Mouse (Mus musculus) cerebellum, adult (tissue): Measurements from ENCODE around the gene Lrig1.
A peak's percentile ranks its signal among the peaks of the same experiment; 100 is the strongest.

ENCODE experiments used
- ATAC-seq: cut with Nextera tagmentation; 2 replicates; pipeline ENCODE4 v1.9.2; 2017; ENCODE audit warnings: mild to moderate bottlenecking, moderate library complexity, mixed read lengths; ENCODE audit not compliant: insufficient number of reproducible peaks, low FRiP score, low TSS enrichment

The Lrig1 gene

DNA sequence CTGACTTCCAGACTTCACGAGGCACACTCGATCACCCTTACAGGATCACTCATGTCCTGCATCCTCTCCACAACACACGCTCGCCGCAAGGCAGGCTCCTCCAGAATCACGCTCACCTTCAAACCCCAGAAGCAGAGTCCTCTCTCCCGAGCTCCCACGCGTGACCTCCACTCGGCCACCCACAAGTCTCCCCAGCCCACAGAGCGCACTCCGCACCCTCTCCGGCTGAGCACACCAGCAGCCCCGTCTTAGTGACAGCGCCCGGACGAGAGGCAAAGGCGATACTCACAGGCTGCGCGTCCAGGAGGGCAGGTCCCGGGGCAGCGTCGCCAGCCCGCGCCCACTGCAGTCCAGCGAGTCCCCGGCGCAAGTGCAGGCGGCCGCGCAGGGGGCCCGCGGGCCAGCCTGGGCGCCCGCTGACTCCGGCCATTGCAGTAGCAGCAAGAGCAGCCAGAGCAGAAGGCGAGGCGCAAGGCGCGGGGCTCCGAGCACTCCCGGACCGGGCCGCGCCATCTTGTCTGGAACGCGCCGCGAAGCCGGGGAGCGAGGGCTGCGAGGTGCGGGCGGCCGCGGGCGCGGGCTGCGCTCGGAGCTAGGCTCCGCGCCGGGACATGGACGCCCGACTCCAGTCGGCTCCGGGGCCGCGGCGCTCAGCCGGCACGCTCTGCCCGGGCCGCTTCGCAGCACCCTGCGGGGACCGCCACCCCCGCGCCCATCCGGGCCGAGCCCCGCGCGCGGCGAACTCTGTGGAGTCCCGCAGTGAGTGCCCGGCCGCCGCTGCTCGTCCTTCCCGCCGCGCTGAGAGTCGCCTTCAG, 578 bp downstream of the Lrig1 start:
- ATAC-seq, result peak; percentile 19

DNA sequence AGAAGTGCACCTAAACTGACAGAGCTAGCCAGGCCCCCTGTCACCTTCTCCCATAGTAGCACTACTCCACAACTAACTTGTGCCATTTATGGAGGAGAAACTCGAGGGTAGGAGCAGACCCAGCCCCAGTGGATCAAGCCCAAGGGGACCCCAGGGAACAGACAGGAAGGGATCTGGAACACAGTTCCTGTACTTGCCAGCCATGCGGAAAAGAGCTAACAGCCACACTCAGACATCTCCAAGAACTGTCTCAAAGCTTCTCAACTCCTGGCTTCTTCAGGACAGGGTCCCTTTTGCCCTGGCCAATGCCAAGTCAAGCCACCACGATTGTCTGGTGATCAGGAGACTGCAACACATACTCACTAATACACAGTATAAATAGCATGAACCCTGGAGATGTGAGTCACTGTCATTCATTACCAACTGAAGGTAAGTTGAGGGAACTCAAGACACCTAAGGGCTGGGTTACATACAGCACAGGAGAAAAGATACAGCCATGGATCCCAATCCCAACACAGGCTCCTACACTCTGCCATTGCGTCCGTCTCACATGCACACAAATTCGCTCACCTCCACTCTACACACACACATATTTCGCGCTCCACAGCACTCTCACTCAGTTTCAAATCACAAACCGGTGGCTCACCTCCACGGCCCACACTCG, 1.3 kb downstream of the Lrig1 start:
- ATAC-seq, result no peak

DNA sequence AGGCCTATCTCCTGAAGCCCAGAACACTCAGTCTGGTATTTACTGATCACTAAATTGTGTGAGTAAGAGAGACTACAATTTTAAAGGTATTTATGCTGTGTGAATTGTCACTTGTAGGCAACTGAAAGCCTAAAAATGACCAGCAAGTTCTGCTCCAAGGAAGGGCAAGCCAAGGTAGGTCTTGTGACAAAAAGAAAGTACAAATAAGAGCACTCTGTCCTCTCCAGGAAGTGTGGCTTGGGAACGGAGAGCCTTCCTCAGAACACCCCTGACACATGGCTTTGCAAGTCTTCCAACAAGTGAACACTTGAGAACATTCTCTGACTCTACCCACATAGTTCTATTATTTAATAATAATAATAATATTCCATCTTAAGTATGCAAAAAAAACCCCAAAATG, 2.5 kb downstream of the Lrig1 start:
- no peak for ATAC-seq

DNA sequence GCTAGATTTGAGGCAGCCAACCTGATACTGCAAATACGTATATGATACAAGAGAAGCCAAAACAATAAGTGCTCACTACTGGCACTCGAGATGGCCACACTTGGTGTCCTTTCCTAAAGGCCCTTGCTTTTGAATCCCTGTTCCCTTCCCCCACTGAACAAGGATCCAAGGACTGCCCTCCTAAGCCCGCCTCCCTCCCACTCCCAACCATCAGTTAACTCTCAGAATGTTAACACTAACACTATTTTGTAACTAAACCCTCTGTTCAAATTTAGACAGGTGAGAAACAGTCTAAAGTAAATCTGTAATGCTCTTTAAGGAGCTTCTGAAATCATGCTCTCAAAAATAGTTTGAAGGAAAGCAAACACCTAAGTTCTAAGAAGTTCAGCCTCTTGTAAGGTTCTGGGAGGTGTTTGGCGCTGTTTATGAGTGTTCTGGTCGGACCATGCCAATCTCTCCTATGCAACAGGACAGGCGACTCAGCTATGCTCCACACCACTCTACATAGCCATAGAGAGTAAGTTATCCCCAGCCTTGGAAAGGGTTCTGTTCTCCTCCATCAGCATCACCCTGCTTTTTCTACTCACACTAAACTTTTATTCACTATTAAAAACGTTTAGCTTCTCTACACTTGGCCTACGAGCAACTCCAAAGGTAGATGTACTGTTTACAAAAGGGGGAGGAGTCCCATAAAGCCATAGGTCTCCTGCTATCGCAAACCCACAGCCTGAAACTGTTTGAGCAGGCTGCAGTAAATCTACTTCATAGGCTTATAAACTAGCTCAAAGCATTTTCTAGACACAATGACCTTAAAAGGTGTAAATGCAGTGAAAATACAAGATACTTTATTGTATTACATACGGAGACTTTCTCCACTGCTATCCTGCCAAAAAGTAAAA, 3.5 kb downstream of the Lrig1 start:
- no peak for ATAC-seq

DNA sequence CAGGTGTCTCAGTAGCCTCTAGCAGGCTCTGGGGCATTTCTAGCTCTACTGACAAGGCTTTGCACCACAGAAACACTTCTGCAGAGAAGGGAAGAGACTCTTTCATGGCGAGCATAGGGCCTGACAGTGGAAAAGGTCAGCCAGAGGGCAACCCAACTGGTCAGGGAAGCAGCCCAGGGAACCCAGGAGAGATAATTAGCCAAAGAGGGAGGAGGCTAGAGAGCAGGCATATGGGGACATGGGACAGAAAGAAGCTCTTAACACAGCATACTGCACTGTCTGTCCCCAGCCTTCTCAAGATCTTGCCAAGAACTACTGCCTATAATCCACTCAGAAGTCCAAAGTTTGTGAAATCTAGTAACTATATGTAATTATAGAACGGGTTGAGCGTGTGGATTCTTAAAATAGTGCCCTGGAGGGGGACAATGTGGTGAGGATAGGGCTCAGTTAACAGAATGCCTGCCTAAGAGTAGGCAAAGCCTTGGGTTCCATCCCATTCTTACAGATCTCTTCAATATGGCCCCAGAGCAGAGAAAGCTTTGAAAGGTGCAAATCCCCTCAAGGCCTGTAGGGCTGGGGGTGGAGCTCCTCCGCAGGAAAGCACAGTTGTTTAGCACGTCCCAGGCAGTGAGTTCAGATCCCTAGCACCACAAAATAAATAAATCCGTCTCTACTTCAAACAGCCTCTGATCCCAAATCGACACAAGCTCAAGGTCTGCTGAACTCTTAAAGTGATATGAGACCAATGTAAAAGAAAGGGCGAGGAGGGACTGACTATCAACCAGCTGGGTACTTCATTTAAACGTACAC, 4.6 kb downstream of the Lrig1 start:
- peak; percentile 37; the same call in 1 of the 2 replicates for ATAC-seq

DNA sequence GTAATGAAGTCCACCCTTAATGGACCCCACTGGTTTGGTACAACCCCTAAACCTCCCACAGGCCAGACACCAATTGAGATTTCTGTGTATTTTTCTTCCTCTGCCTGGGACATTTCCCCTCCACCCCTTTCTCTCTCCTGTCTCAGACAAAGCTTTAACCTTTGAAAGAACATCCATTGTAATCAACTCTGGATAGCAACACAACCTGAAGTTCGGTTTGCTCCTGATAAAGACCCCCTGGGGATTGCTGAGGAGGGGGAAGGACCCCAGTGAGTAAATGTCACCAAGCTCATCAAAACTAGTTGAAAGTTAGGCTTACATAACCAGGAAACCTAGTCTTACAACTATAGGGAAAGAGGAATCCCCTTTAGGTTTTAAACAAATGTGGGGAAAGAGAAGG, 5.5 kb downstream of the Lrig1 start:
- no peak for ATAC-seq

DNA sequence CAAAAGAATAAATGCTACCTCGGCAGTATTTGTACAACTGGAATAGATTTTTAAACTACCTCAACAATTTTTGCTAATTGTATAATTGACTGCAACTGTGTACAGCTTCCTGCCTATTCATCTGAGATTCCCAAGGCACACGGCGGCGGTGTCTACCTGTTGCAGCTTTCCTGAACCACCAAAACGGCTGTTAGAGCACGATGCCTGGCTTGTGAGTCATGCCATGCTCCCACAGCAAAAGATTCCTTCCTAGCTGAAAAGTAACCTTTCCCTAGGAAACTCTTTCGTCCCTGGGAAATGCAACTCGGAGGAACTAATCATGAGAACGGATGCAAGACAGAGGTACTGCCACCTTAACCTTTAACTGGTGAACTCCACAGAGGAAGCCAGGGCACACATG, 6.9 kb downstream of the Lrig1 start:
- no peak for ATAC-seq

DNA sequence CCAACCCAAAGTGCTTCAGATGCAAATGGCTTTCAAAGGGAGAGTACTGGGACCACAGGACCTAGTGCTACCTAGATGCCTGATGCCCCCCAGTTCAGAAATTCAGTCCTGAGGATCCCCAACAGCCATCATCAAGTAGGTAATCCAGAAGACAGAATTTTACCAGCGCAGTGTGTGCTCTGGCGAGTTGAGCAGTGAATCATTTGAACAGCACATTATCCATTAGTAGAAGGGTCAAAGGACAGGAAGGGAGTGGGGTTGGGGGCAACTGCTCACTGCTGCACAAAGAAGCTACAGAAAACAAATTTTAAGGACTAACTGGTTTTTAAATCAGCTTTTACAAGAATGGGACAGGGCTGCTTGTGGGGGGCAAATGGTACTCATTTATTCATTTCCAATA, 8.0 kb downstream of the Lrig1 start:
- ATAC-seq, result no peak

DNA sequence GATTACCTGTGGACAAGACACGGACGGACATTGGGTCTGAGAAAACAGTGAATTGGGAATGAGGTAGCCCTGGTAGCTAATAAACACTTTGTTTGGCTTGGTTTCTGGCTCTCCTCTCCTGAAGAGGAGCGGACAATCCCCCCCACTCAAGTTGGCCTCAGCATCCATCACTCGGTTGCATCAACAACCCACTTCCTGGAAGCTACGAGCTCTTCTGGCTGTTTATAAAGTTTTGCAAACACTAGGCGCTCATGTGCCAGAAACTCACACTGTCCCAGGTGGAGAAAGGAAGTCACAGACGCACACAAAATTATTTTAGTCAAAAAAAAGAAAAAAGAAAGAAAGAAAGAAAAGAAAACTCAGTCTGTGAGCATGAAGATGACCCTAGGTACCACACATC, 9.7 kb downstream of the Lrig1 start:
- ATAC-seq, result no peak

DNA sequence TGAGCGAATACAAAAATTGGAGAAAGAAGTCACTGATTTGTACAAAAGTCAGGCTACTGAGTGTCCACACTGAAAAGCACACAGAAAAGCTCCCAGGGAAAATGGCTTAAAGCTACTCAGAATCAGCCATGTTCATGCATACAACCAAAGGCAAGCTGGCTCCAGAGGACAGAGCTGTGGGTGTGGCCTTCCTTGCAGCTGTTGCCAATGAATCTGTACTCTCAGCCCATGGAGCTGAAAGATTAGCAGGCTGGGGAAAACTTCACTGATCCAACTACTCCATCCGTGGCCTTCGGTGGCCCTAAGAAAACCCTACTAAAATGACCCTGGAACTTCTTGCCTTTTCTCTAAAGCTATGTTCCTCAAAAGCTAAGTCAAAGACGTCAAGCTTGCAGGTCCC, 11.2 kb downstream of the Lrig1 start:
- ATAC-seq, result no peak

DNA sequence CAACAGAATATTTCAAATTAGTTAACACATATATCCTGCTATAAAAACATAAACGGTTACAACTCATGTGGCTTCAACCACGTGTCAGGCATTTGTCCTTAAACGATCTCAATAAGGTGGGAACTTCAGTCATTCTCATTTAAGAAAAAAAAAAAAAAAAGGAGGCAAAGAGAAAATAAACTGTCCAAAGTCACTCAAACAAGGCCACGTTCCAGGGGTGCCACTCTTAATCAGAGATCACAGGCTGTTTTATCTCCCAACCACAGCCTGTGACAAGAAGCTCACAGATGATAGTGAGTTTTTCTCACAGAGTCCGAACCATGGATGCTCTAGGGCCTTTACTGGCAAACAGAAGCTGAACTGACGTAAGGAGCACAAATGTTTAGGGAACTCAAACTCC, 13.9 kb downstream of the Lrig1 start:
- ATAC-seq, result no peak

DNA sequence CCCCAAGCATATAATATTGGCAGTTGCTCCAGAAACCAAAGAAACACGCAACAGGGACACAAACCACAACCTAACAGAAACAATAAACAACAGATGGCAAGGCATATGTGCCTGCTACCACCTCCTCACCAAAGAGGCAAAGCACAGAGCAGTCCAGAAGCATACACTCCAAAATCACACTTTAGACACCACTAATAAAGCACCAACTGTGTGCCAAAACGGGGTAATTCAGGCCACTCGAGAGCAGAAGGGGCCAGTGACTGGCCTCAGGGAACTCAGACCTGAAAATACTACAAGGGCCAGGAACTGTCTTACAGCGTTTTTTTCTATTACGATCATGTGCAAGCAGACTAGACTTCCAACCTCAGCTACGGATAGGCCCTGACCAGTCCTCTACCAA, 14.3 kb downstream of the Lrig1 start:
- peak; percentile 72 for ATAC-seq

DNA sequence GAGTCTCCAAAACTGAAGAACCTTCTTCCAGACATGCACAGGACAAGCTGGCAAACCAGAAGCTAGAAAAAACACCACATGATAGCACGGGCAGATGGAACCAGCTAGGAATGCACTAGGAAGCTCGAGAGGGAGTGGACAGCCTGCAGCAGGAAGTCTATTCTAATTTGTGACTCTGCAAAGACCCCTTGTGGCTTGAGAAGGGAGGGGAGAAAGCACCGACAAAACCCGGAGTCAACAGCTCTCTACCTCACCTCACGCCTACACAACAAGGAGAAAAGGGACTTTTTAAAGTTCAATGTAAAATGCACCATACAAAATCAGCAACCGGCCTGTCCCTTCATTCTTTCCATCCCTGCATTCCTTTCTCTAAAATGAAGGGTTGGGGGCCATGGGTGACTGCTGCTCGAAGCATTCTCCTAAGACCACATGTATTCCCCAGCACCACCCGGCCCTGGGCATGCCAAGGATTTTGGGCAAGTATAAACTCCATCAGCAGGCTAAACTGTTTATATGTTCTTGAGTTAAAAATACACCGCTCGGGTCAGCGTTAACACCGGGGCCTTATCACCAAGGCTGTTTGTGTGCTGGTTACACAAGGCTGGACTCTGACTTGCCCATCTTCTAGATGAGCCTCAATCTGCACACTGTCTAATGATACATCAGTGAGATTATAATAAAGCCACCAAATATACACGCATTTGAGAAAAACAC, 15.0 kb downstream of the Lrig1 start:
- ATAC-seq, result peak; percentile 38; the same call in 1 of the 2 replicates

DNA sequence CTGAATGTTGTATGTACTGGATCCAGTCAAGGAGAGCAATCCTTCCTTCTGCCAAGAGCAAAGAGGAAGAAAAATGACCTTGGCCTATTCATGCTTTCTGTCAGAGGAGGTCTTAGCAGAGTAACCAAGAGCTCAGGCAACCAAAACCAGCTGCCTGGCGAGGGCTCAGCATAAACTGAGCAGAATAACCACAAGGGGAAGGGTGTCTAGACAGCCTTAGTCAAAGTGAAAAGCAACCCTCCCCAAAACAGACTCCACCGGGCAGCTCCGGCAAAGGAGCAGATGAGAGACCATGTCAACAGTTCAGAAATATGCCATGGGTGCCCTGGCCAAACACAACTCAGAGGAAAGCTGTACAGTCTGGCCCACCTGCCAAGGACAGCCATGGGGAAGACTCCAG, 16.3 kb downstream of the Lrig1 start:
- no peak for ATAC-seq

DNA sequence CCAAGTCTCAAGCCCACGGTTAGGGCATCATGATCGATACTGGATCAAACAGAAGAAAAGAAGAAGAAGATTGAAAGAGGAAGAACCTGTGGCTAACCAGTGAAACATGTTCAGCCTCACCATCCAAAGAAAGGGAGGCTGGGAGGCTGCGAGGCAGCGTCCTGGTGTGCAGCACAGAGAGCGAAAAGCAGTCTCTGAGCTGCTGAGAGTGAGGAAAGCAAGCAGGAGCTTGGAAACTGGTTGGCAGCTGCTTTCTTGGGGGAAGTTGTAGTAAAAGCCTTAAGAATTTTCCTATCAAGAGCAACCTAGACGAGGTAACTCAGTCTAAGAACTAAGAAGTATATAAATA, 17.7 kb downstream of the Lrig1 start:
- ATAC-seq, result no peak

DNA sequence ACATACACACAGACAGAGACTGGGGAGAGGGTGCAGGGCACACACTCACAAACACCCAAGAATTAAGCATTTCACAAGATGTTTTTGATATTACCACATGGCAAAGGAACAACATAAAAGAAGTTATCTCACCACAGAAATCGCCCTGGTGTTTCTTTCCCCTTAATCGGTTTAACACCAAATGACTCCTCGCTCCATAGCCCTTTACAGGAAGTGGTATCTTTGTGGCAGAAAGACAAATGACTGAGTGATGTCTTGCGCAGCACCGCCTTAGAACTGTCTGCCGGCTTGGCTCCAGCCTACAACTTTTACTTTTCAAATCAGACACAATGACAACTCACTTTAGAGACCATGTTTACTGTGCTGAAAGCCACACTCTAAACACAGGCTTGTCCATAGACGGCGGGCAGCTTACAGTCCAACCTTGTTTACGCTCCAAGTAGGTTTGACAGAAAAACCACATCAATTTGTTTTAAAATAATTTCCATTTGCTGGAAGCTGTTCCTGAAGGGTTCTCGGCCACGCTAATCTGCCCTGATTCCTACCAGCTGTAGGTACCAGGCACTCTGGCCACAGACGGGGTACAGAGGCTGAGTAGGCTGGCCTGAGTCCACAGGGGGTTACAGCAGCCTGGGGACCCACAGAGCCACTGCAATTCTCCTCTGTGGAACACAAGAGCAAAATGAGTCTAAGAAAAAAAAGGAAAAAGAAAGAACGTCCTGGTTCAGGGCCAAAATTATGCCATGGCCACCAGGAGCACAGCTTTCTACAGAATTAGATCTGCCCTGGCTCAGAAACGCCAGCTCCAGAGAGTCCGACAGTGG, 18.3 kb downstream of the Lrig1 start:
- ATAC-seq, result no peak

DNA sequence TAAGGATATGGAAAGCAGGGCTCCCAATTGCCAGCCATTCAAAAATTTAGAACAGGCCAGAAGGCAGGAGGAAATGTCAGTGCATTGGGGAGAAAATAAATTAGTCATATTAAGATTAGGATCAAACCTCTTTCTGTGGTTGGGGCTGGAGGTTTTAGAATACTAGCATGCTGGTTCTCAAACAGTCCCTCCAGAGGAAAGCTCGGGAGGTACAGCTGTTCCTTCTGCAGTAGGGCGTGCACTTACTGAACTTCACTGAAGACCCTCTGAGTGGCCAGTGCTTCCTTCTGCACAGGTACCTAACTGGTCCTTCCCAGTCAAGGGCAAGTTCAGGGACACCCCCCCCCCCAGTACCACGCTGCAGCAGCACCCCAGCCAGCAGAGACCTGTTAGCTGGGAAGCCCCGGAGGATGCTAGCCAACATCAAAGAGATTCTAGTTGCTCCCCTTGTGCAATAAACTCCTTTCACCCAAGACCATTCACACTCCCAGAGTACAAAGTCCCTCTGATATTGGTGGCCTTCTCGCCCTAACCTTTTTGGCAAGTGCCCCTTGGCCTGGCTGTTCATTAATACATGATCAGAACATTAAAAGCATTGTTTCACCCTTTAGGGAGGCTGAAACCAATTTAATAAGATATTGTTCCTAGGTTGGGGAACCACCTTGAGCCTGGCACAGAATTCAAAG, 19.1 kb downstream of the Lrig1 start:
- no peak for ATAC-seq

DNA sequence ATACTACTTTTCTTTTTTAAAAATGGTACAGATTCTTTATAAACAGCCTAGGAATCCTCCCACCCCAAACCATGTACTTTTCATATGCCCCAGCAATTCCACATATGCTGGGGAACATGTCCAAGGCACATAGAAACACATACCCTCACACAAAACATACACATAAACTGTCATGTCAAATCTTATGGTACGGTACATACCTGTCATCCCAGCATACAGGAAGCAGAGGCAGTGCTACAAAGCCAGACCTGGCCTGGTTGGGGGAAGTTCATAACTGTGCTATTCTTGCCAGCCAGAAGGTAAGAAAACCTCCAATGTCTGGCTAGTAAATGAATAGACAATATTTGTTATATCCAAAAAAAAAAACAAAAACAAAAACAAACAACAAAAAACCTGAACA, 20.7 kb downstream of the Lrig1 start:
- ATAC-seq, result no peak
